Comparison of ENCODE assay signal across 20 mouse cellular contexts in the genomic region with DNA sequence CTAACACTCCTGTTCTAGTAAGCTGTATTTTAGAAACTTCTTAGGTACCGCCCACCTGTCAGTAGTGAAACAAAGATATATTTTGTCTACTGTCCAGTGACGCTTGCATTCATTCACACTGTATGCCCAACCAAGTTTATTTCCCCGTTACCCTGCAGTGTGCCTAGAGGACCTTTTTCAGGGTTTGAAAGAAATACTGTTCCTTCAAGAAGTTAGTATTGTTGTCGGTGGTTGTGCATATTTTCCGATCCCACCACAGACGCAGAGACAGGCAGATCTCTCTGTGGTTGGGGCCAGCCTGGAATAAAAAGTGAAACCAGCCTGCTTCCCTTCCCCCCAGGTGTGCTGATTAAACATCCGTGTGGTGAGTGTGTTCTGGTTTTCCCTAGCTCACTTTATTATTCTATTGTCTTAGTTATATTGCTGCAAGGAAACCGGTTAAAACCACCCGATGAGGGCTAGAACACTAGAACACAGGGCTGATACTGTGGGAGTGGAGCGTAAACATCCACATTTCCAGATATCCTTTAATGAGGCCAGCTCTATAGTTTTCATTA.
"Had no signal": no experiment of that assay in that cellular context is flagged by ENCODE, and none has a peak within 500 bp of the region (broad histone marks: within the 10 kb centered on the region; RNA-seq: fewer than 3 reads in every experiment).

No protein-coding gene starts in this region.

- H3K27me3 ChIP-seq: intestine, embryonic 15.5 days had no signal

- H3K4me3 ChIP-seq: intestine, embryonic 15.5 days; layer of hippocampus, adult 2 months; limb, embryonic 10.5 days; limb, embryonic 13.5 days; liver, embryonic 12.5 days; liver, embryonic 15.5 days; midbrain, embryonic 12.5 days; myocyte; neural tube, embryonic 13.5 days had no signal

- H3K9me3 ChIP-seq: intestine, embryonic 15.5 days; limb, embryonic 10.5 days; limb, embryonic 13.5 days; liver, embryonic 12.5 days; liver, embryonic 15.5 days; midbrain, embryonic 12.5 days; neural tube, embryonic 13.5 days had no signal

- DNase-seq: layer of hippocampus, adult 9-11 months; liver; lung, adult 2 months; lung, postnatal 14 days; lung, postnatal 4 days; retina, postnatal 1 day; right cerebral cortex, postnatal 25 days; thymus, adult 2 months; thymus, postnatal 14 days; thymus, postnatal 4 days had no signal

- ATAC-seq: intestine, embryonic 15.5 days; liver, embryonic 12.5 days; midbrain, embryonic 16.5 days had no signal

- H3K4me2 ChIP-seq: intestine, embryonic 15.5 days; limb, embryonic 13.5 days; liver, embryonic 12.5 days; liver, embryonic 15.5 days; midbrain, embryonic 12.5 days; neural tube, embryonic 13.5 days had no signal

- H3K27ac ChIP-seq: intestine, embryonic 15.5 days; layer of hippocampus, adult 2 months; limb, embryonic 10.5 days; limb, embryonic 13.5 days; liver, embryonic 12.5 days; liver, embryonic 15.5 days; midbrain, embryonic 12.5 days; neural tube, embryonic 13.5 days had no signal

- H3K9ac ChIP-seq: intestine, embryonic 15.5 days; limb, embryonic 13.5 days; liver, embryonic 12.5 days; liver, embryonic 15.5 days; midbrain, embryonic 12.5 days; neural tube, embryonic 13.5 days had no signal

- H3K36me3 ChIP-seq: intestine, embryonic 15.5 days; limb, embryonic 10.5 days; limb, embryonic 13.5 days; liver, embryonic 15.5 days; midbrain, embryonic 12.5 days; neural tube, embryonic 13.5 days had no signal
